Mouse (Mus musculus): ENCODE results near the gene Ctnnb1.
"Not testable (repeated sequence)": the region's sequence is repeated elsewhere in the genome, so short reads cannot be mapped to it uniquely, and the experiment has no call there.

Gene Ctnnb1

DNA sequence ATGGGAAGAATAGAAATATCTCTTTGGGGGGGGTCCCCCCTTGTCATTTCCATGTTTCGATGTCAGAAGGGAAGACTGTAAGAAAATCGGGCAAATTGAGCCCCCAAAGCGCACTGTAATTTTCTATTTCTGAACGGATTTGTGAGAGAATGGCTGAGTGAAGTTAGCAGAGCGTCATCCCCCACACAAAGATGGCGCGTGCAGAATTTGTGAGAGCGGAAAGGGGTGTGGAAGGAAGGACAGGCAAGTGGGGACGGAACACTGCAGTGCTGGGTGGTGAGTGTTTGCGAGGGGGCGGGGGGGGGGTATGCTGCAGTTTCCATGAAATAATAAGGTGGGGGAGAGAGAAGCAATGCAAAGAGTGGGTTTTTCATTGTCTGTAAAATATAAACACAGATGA is at the start of gene Ctnnb1:
Gene Ctnnb1 (plus strand): TSS at position 136 of the 400 bp plus-strand sequence.
- no peak for DNase-seq (ENCODE audit: low spot score in 2 of 2)

DNA sequence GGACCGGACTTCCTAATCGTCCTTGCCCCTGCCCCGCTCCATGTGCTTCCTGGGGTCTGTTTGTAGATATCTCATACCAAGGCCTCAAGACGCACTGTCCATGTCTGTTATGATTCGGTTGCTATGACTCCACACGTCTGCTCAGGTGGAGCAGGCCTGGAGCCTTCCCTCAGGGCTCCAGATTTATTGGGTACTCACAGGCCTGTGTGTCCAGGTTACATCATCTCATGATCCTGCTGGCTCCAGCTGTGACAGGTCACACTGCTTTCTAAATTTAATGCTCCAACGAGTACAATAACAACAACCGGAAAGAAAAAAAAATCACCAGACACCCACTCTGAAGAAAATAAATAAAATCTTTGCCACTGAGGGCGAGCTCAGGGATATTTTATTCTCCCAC is 48.7 kb upstream of the Ctnnb1 start:
- DNase-seq (ENCODE audit: low spot score in 2 of 2), result no peak

DNA sequence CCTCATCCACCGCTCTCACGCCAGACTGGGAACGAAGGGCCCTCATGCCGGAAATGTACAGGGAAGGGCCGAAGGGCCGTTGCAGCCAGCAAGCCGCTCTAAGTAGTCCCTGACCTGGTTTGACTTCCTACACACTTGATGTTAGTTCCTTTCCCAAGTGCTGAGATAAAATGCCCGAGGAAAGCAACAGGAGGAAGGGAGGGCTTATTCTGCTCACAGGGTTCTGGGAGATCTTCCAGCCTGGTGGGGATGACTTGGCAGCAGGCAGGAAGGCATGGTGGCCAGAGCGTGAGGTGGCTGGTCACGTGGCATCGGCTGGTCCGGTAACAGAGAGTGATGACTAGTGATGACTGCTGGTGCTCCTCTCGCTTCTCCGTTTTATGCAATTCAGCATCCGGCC is 47.9 kb upstream of the Ctnnb1 start:
- peak in 1 of 2 experiments; percentile 54 for DNase-seq (ENCODE audit: low spot score in 2 of 2)

- DNase-seq (ENCODE audit: low spot score in 2 of 2), result no peak
Observed at GRCm38 (mm10) chr9:120881839-120882238, 47.2 kb upstream of the Ctnnb1 start.

- DNase-seq (ENCODE audit: low spot score in 2 of 2), result no peak
Observed at GRCm38 (mm10) chr9:120884726-120885125, 44.3 kb upstream of the Ctnnb1 start.

DNA sequence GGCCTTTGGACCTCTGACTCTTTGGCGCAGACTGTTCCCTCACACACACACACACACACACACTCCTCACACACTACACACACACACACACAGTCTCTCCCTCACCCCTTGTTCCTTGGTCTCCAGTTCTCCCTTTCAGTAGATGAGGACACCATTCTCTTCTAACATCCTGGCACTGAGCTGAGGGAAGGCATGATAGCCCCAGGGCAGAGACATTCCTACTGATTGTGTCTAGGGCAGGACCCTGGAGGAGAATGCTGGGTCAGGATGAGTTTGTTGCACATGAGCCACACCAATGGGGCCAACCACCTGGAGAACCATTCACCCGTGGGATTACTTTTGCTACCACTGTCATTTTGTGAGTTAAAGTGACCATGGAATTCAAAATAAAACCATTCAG is 41.4 kb upstream of the Ctnnb1 start:
- no peak for DNase-seq (ENCODE audit: low spot score in 2 of 2)

DNA sequence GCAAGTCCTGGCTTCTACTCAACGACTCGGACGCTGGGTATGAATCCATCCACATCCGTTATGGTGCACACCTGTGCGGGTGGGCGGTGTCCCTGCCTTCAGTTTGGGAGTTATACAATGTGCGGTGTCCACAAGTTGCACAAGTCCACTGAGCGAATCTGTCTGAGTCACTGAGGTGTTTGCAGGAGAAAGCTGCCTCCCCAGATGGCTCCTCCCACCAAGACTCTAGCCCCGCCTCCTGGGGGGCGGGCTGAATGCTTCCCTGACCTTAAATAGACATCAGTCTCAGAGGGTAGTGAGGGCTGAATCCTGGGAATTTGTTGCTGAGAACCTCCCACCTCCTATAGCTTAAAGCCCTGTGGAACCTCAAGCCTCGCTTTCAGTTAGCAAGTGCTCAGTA is 35.6 kb upstream of the Ctnnb1 start:
- DNase-seq (ENCODE audit: low spot score in 2 of 2), result no peak

DNA sequence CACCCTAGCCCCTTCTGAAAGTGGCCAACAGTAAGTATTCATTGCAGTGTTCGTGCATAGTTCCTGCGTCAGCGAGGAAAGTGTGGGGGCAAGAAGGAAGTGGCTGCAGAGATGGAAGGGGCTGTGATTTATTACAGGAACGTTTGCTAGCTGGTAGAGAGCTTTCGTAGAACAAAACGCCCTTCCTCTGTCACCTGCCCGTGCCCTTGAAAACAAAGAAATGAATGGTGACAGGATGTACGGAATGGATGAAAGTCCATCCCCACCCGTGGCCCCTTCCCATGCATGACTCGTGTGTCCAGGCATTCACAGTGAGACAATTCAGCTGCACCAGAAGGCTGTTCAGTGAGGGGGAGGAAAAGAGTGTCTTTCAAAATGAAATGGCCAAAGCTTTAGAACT is 35.0 kb upstream of the Ctnnb1 start:
- DNase-seq (ENCODE audit: low spot score in 2 of 2), result no peak

- DNase-seq (ENCODE audit: low spot score in 2 of 2), result no peak
Observed at GRCm38 (mm10) chr9:120894376-120894775, 34.6 kb upstream of the Ctnnb1 start.

- DNase-seq (ENCODE audit: low spot score in 2 of 2), result no peak
Observed at GRCm38 (mm10) chr9:120896502-120896901, 32.5 kb upstream of the Ctnnb1 start.

DNA sequence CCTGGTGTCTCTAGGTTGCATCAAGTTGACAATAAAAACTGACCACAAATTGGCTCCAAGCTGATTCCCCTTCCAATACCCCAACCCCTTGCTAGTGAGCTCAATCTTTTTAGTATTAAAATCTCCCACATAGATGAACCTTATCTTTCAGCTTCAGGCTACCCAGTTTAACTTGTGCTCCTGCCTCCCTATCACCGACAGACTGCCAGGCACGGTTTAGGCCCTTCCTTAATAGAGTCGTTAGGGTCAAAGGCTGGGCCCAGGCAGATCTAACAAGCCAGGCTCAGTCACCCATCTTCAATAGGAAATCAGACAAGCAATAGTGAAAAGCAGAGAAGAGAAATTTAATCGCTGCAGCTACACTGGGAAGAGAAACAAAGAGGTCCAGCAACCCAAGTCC is 31.7 kb upstream of the Ctnnb1 start:
- no peak for DNase-seq (ENCODE audit: low spot score in 2 of 2)

DNA sequence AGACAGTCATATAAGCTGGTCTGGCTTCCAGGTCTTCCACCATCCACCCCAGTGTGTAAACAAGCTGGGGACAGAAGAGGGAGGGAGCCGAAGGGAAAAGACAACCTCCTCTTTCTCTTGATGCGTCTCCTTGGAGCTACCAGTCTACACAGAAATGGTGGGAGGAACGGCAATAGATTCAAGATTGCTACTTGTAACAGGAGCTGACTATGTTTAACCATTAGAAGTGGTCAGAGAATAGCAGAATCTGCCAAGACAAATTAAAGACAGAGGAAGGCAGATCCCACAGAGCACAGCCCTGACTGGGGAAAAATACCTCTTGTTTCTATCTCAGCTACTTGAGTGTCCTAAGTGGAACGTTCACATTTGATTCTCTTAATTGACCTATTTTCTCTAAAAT is 29.2 kb upstream of the Ctnnb1 start:
- DNase-seq (ENCODE audit: low spot score in 2 of 2), result no peak

DNA sequence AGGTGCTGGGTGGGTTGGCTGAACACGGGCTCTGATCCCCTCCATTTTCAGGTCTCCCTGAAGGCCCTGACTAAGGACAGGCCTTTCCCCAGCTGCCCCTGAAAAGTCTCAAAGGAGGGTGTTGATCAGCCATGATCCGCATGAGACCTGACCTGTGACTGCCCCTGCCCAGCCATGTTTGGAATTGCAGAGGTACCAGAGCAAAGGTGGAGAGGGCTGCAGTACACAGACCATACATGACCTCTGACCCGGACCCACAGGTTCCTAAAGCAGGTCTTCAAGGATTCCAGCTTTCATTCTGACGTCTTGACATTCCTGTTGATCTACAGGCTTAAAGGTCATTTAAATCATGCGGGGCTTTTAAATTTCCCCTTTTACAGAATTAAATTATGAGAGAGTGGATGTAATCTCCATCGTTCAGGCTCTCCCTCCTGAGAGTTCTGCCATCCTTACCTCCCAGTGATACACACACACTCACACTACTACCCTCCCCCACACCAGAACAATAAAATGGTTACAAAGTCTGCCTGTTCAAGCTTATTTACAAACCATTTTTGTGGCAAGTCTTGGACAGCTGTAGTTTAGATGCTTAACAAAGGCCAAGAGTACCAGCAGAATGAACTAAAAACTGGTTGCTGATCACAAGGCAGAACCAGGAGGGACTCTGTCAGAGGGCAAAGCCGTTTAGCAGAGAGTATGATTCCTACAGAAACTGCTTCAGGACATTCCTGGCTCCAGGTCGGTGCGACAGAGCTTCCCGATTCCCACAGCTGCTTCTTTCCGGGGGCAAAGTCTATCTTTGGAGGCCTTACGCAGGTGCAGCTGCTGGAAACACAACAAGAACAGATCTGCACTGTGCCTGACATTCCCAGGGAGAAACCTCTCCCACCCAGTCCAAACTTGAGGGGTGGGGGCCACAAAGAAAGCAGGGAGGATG is 28.4 kb upstream of the Ctnnb1 start:
- DNase-seq (ENCODE audit: low spot score in 2 of 2), result no peak

- no peak for DNase-seq (ENCODE audit: low spot score in 2 of 2)
Observed at GRCm38 (mm10) chr9:120902562-120902961, 26.5 kb upstream of the Ctnnb1 start.

DNA sequence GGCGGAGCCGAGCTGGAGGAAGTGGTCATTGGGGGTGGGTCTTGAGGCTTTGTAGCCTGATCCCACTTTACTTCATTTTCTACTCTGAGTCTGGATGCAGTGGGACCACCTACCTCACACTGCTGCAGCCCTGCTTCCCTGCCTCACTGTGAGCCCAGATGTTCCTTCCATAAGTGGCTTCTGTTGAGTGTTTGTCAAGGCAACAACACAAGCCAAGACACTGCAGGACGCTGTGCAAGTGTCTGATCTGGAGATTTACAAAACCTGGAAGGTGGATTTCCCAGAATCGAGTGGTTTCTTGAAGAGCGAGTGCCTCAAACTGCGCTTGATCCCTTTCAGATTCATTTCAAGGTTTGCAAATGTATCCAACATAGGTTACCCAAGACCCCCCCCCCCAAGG is 20.6 kb upstream of the Ctnnb1 start:
- DNase-seq (ENCODE audit: low spot score in 2 of 2), result no peak

DNA sequence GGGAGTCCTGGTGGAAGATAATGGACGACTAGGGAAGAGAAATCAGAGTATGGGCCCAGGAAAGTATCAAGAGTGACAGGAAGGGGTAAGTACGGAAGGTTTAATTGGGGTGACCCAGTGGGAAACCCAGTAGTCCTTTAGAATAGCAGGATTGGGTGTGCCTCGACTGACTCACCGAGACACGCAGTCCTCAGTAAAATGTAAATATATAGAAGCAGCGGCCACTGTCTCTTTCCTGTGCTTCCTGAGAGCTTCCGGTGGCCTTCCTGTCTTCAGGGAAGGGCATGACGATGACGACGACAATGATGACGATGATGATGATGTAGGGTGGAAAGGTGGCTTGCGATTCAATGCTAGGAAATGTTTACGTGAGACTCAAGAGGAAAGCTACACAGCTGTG is 15.9 kb upstream of the Ctnnb1 start:
- no peak for DNase-seq (ENCODE audit: low spot score in 2 of 2)

GRCm38 (mm10) chr9:120914429-120914828 is 14.6 kb upstream of the Ctnnb1 start:
- DNase-seq (ENCODE audit: low spot score in 2 of 2), result no peak

DNA sequence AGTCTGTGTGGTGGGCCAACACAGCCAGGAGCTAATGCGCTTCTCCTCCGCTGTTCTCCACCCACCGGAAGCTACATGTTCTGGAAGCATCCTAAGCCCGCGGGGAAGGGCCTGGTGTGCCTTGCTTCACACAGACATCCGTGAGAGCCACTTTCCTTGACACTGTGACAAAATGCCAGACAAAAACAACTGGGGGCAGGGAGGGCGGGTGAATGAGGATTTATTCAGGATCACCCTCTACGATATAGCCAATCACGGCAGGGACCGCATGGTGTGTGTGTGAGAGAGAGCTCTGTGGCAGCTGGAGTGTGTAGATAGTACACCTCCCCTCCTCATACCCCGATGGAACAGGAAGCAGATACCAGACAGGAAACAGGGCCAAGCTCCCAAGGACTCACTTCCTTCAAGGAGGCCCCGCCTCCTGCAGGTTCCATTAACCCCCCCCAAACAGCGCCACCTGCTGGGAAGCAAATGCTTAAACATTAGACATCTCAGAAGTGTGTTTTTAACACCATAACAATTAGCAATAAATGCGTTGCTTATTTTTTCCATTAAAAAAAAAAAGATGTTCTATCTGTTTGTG is 14.0 kb upstream of the Ctnnb1 start:
- peak; percentile 48 to 79 for DNase-seq (ENCODE audit: low spot score in 2 of 2)

GRCm38 (mm10) chr9:120917619-120918018 is 11.4 kb upstream of the Ctnnb1 start:
- DNase-seq (ENCODE audit: low spot score in 2 of 2), result not testable (repeated sequence)

- DNase-seq (ENCODE audit: low spot score in 2 of 2), result no peak
Observed at GRCm38 (mm10) chr9:120918211-120918610, 10.8 kb upstream of the Ctnnb1 start.

DNA sequence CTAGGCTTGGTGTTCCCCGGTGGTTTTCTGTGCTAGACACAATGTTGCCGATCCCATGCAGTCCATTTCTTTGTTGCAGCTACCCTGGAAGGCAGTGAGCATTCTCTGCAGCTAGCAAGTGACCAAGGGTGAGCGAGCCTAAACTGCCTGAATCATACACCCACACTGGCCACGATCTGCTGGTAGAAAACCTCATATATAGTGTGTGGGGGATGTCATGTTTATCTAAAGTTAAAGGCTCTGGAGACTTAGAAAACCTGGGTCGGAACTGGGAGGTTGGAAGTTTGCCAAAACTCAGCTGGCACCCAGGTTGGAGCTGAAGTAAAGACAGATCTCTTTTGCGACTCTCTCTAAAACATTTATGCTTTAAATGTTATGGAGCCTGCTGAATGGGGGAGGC is 10.4 kb upstream of the Ctnnb1 start:
- no peak for DNase-seq (ENCODE audit: low spot score in 2 of 2)

- DNase-seq (ENCODE audit: low spot score in 2 of 2), result no peak
Observed at GRCm38 (mm10) chr9:120919130-120919529, 9.9 kb upstream of the Ctnnb1 start.

- no peak for DNase-seq (ENCODE audit: low spot score in 2 of 2)
Observed at GRCm38 (mm10) chr9:120926126-120926525, 2.9 kb upstream of the Ctnnb1 start.

Data from spleen, postnatal 4 days (tissue).